Mouse (Mus musculus): ENCODE data around the gene Soga1. TPM values are rescaled to one million over a fixed set of nuclear protein-coding genes. Genes with fewer than 3 reads are reported as not detected.

The Soga1 gene
- 0.28 TPM for polyA plus RNA-seq (2014; fragmentation: Illumina TruSeq; extraction: RNeasy Lipid Tissue Mini Kit (QIAGEN cat#74804); ENCODE audit: low read depth, low replicate concordance)

GRCm38 (mm10) chr2:157078793-157079700 lies at the start of gene Soga1:
TSS of gene Soga1 (minus strand) at chr2:157079254.

GRCm38 (mm10) chr2:157086796-157087195 lies 7.7 kb upstream of the Soga1 start, which contains the start of gene Tldc2:
TSS of gene Tldc2 (plus strand) at chr2:157087055.

GRCm38 (mm10) chr2:157006511-157007233 lies 72.4 kb downstream of the Soga1 start, which contains the start of gene Dsn1:
TSS of gene Dsn1 (minus strand) at chr2:157007154.

GRCm38 (mm10) chr2:156991470-156992319 lies 87.4 kb downstream of the Soga1 start, which contains the start of gene Ndrg3:
TSS of gene Ndrg3 (minus strand) at chr2:156992056.

Other genes with a start within 250 kb of the Soga1 start
- gene Tgif2, start 239.2 kb downstream of the Soga1 start, polyA plus RNA-seq (2014; fragmentation: Illumina TruSeq; extraction: RNeasy Lipid Tissue Mini Kit (QIAGEN cat#74804); ENCODE audit: low read depth, low replicate concordance) = 0.60 TPM
- 4.8 TPM for gene 4930518I15Rik, start 221.3 kb downstream of the Soga1 start, polyA plus RNA-seq (2014; fragmentation: Illumina TruSeq; extraction: RNeasy Lipid Tissue Mini Kit (QIAGEN cat#74804); ENCODE audit: low read depth, low replicate concordance)
- 87.6 TPM for gene Rab5if, start 216.1 kb downstream of the Soga1 start, polyA plus RNA-seq (2014; fragmentation: Illumina TruSeq; extraction: RNeasy Lipid Tissue Mini Kit (QIAGEN cat#74804); ENCODE audit: low read depth, low replicate concordance)
- 0.19 TPM for gene Sla2, start 192.1 kb downstream of the Soga1 start, polyA plus RNA-seq (2014; fragmentation: Illumina TruSeq; extraction: RNeasy Lipid Tissue Mini Kit (QIAGEN cat#74804); ENCODE audit: low read depth, low replicate concordance)
- gene Ndrg3, start 87.2 kb downstream of the Soga1 start, polyA plus RNA-seq (2014; fragmentation: Illumina TruSeq; extraction: RNeasy Lipid Tissue Mini Kit (QIAGEN cat#74804); ENCODE audit: low read depth, low replicate concordance) = 63.5 TPM
- 8.6 TPM for gene Dsn1, start 72.1 kb downstream of the Soga1 start, polyA plus RNA-seq (2014; fragmentation: Illumina TruSeq; extraction: RNeasy Lipid Tissue Mini Kit (QIAGEN cat#74804); ENCODE audit: low read depth, low replicate concordance)
- not detected for gene Tldc2, start 7.8 kb upstream of the Soga1 start, polyA plus RNA-seq (2014; fragmentation: Illumina TruSeq; extraction: RNeasy Lipid Tissue Mini Kit (QIAGEN cat#74804); ENCODE audit: low read depth, low replicate concordance)
- 347 TPM for gene Samhd1, start 56.0 kb upstream of the Soga1 start, polyA plus RNA-seq (2014; fragmentation: Illumina TruSeq; extraction: RNeasy Lipid Tissue Mini Kit (QIAGEN cat#74804); ENCODE audit: low read depth, low replicate concordance)
- 54.1 TPM for gene Rbl1, start 125.3 kb upstream of the Soga1 start, polyA plus RNA-seq (2014; fragmentation: Illumina TruSeq; extraction: RNeasy Lipid Tissue Mini Kit (QIAGEN cat#74804); ENCODE audit: low read depth, low replicate concordance)
- 186 TPM for gene Rpn2, start 199.8 kb upstream of the Soga1 start, polyA plus RNA-seq (2014; fragmentation: Illumina TruSeq; extraction: RNeasy Lipid Tissue Mini Kit (QIAGEN cat#74804); ENCODE audit: low read depth, low replicate concordance)
- 0.28 TPM for gene Mroh8, start 200.3 kb upstream of the Soga1 start, polyA plus RNA-seq (2014; fragmentation: Illumina TruSeq; extraction: RNeasy Lipid Tissue Mini Kit (QIAGEN cat#74804); ENCODE audit: low read depth, low replicate concordance)

Data from sigmoid colon, adult 10 weeks (tissue).